In the genomic region with DNA sequence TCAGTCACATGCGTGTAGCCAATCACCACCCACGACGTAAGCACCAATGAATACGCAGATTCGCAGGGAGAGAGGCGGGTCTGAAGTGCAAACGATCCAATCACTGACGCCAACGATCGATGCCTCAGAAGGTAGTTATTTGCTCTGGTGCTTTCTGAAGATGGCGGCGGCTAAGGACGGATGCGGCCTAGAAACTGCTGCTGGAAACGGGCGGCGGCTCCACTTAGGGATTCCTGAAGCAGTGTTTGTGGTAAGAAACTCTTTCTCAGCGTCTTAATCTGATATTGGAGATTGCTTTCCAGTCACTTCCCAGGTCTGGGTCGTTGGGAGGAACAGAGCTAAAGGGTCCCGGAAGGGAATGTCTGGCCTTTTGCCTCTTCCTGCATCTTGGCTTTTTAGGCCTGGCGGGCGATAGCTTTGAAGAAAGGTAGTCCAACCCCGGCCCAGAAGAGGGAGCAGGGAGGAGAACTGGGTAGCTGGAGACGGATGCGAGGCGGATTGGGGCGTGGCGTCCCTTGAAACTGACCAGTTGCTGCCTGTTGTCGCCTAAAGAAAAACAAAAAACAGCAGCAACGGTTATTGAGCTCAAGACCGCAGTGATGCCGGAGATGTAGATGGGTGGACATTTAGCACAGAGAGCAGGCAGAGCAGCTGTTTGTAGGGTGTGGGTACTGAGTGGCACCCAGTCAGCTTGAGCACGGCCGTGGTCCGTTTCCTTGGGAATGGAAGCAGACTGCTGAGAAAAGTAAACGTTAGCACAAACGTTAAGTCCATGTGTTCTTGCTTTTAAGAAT, we compare ENCODE assay signal across 8 mouse cellular contexts. TPM values are rescaled to one million over a fixed set of nuclear protein-coding genes. Genes with fewer than 3 reads are reported as not detected.
DNase-seq lines count a peak whose midpoint lies in the region; ATAC-seq and TF ChIP-seq lines count a peak whose summit lies in the region.

A gene (plus strand): TSS at position 121 of the 794 bp plus-strand sequence.

- peak; percentile 100 for ATAC-seq in erythroid progenitor cell, adult 5-6 weeks (replicated peaks; ENCODE audit: low FRiP score, poor library complexity, severe bottlenecking)
- ATAC-seq in heart, embryonic 12.5 days (ENCODE audit: insufficient number of reproducible peaks, low FRiP score), result peak; percentile 99
- peak; percentile 100 for ATAC-seq in kidney, postnatal 0 days (replicated peaks; ENCODE audit: low FRiP score, low read depth)
- ATAC-seq in liver, embryonic 11.5 days (replicated peaks; ENCODE audit: low FRiP score), result peak; percentile 98
- ATAC-seq in stomach, embryonic 14.5 days (ENCODE audit: insufficient number of reproducible peaks, insufficient read depth, low FRiP score, low read depth), result peak; percentile 99

- H3K36me3 ChIP-seq in heart, embryonic 12.5 days, result no peaks in the 10 kb centered on the region
- no peaks in the 10 kb centered on the region for H3K36me3 ChIP-seq in kidney, postnatal 0 days (ENCODE audit: insufficient read depth, low read length)
- H3K36me3 ChIP-seq in liver, embryonic 11.5 days (ENCODE audit: control insufficient read depth, insufficient read depth, low read length), result no peaks in the 10 kb centered on the region
- H3K36me3 ChIP-seq in stomach, embryonic 14.5 days (ENCODE audit: control insufficient read depth, insufficient read depth, low read length), result no peaks in the 10 kb centered on the region

- peak; percentile 23; the same call in 1 of the 2 replicates for TF ChIP-seq CTCF in kidney, postnatal 0 days (IDR thresholded peaks at IDR 0.05; ENCODE audit: low read depth)

- H3K4me1 ChIP-seq in heart, embryonic 12.5 days (replicated peaks), result no peaks in the 10 kb centered on the region
- H3K4me1 ChIP-seq in kidney, postnatal 0 days (replicated peaks; ENCODE audit: insufficient read depth, low read length), result no peaks in the 10 kb centered on the region
- H3K4me1 ChIP-seq in liver, embryonic 11.5 days (replicated peaks; ENCODE audit: control insufficient read depth, insufficient read depth, low read length), result no peaks in the 10 kb centered on the region
- no peaks in the 10 kb centered on the region for H3K4me1 ChIP-seq in stomach, embryonic 14.5 days (ENCODE audit: control insufficient read depth, insufficient read depth, low read length)

- peak within 1 kb of the TSS; percentile 52 for H3K4me2 ChIP-seq in heart, embryonic 12.5 days
- H3K4me2 ChIP-seq in kidney, postnatal 0 days (ENCODE audit: low read length), result peak within 1 kb of the TSS; percentile 46
- peak within 1 kb of the TSS; percentile 42 for H3K4me2 ChIP-seq in liver, embryonic 11.5 days
- peak within 1 kb of the TSS; percentile 30 for H3K4me2 ChIP-seq in stomach, embryonic 14.5 days (replicated peaks; ENCODE audit: low read depth, low read length)

- H3K9ac ChIP-seq in heart, embryonic 12.5 days, result peak within 1 kb of the TSS; percentile 76
- H3K9ac ChIP-seq in kidney, postnatal 0 days (ENCODE audit: low read depth, low read length), result peak within 1 kb of the TSS; percentile 62
- peak within 1 kb of the TSS; percentile 70 for H3K9ac ChIP-seq in liver, embryonic 11.5 days (ENCODE audit: low read depth, low read length)
- peak within 1 kb of the TSS; percentile 42; the same call in 1 of the 2 replicates for H3K9ac ChIP-seq in stomach, embryonic 14.5 days (replicated peaks; ENCODE audit: low read depth, low read length)

- H3K9me3 ChIP-seq in heart, embryonic 12.5 days (replicated peaks), result no peaks in the 10 kb centered on the region
- no peaks in the 10 kb centered on the region for H3K9me3 ChIP-seq in kidney, postnatal 0 days (replicated peaks; ENCODE audit: low read length)
- no peaks in the 10 kb centered on the region for H3K9me3 ChIP-seq in liver, embryonic 11.5 days (ENCODE audit: control insufficient read depth, low read length)
- no peaks in the 10 kb centered on the region for H3K9me3 ChIP-seq in stomach, embryonic 14.5 days (ENCODE audit: control insufficient read depth, low read depth, low read length)

- DNase-seq in CD4-positive helper T cell, adult 2 months (ENCODE audit: low read depth, low spot score), result peak; percentile 91
- DNase-seq in brain, embryonic 18.5 days (ENCODE audit: low read depth, low spot score), result peak; percentile 87
- DNase-seq in kidney, postnatal 0 days (ENCODE audit: low spot score), result peak; percentile 96
- peak; percentile 66 for DNase-seq in liver, embryonic 11.5 days (ENCODE audit: low spot score)
- DNase-seq in naive thymus-derived CD4-positive, alpha-beta T cell, adult 2 months (ENCODE audit: low read depth), result peak; percentile 91

- no peaks in the 10 kb centered on the region for H3K27me3 ChIP-seq in heart, embryonic 12.5 days (replicated peaks)
- no peaks in the 10 kb centered on the region for H3K27me3 ChIP-seq in kidney, postnatal 0 days (ENCODE audit: insufficient read depth, low read length)
- H3K27me3 ChIP-seq in liver, embryonic 11.5 days (replicated peaks; ENCODE audit: control insufficient read depth, insufficient read depth, low read length), result no peaks in the 10 kb centered on the region
- no peaks in the 10 kb centered on the region for H3K27me3 ChIP-seq in stomach, embryonic 14.5 days (ENCODE audit: control insufficient read depth, insufficient read depth, low read length)

- peak within 1 kb of the TSS; percentile 67 for H3K4me3 ChIP-seq in heart, embryonic 12.5 days
- H3K4me3 ChIP-seq in kidney, postnatal 0 days (replicated peaks; ENCODE audit: low read depth, low read length), result peak within 1 kb of the TSS; percentile 47
- peak within 1 kb of the TSS; percentile 64 for H3K4me3 ChIP-seq in liver, embryonic 11.5 days (ENCODE audit: low read depth, low read length)
- H3K4me3 ChIP-seq in stomach, embryonic 14.5 days (ENCODE audit: low read depth, low read length), result peak within 1 kb of the TSS; percentile 47

- 12% methylated on average over 37 of the region's 37 CpGs for WGBS in heart, embryonic 12.5 days
- WGBS in kidney, postnatal 0 days, result 20% methylated on average over 37 of the region's 37 CpGs
- 13% methylated on average over 37 of the region's 37 CpGs for WGBS in liver, embryonic 11.5 days
- 17% methylated on average over 37 of the region's 37 CpGs for WGBS in stomach, embryonic 14.5 days

- H3K27ac ChIP-seq in heart, embryonic 12.5 days (ENCODE audit: poor library complexity, severe bottlenecking), result peak within 1 kb of the TSS; percentile 80
- peak within 1 kb of the TSS; percentile 90 for H3K27ac ChIP-seq in kidney, postnatal 0 days
- peak within 1 kb of the TSS; percentile 86 for H3K27ac ChIP-seq in liver, embryonic 11.5 days (ENCODE audit: low read depth, low read length)
- peak within 1 kb of the TSS; percentile 92 for H3K27ac ChIP-seq in stomach, embryonic 14.5 days (ENCODE audit: low read length)

RNA-seq across cellular contexts. Expression of the gene that starts here (rescaled TPM):
- 98.4 and 162 TPM in 2 replicates for total RNA-seq in erythroid progenitor cell, adult 5-6 weeks (2015; ENCODE audit: low replicate concordance)
- 122 and 126 TPM in 2 replicates for total RNA-seq in erythroid progenitor cell, adult 5-6 weeks (2017; ENCODE audit: low replicate concordance)
- 172 and 176 TPM in 2 replicates for polyA plus RNA-seq in heart, embryonic 12.5 days (2016; fragmentation: Nextera tagmentation; extraction: Ambion mirVana)
- 174 and 189 TPM in 2 replicates for polyA plus RNA-seq in kidney, postnatal 0 days (2015; fragmentation: Nextera tagmentation; extraction: Ambion mirVana)
- polyA plus RNA-seq in liver, embryonic 11.5 days (2014; fragmentation: Nextera tagmentation; extraction: Ambion mirVana), result 155 and 173 TPM in 2 replicates
- 164 and 172 TPM in 2 replicates for polyA plus RNA-seq in stomach, embryonic 14.5 days (2014; fragmentation: Nextera tagmentation; extraction: Ambion mirVana)

Comparison
In these comparisons a context has a peak if more than half of its experiments do, and no peak if none do; other contexts are left out.
1. Peak in every context shown above with its lines: DNase-seq, ATAC-seq, H3K4me3 ChIP-seq and H3K27ac ChIP-seq.